Mouse (Mus musculus) forebrain, embryonic 13.5 days (tissue): ENCODE measurements around the gene Nmnat3. TPM values are rescaled to one million over a fixed set of nuclear protein-coding genes. Genes with fewer than 3 reads are reported as not detected.
A peak's percentile ranks its signal among the peaks of the same experiment; 100 is the strongest.

Experiments used
- ATAC-seq: fragments of 200-750 bp; cut with Nextera tagmentation; 2 replicates; pipeline ENCODE4 v1.8.0; 2017
- H3K27ac ChIP-seq: fragments of 300-500 bp; sonication (generic); 2 replicates; pipeline ENCODE4 v1.5.1; 2015; ENCODE audit warnings: inconsistent platforms, mild to moderate bottlenecking, moderate library complexity
- H3K27me3 ChIP-seq: fragments of 300-500 bp; sonication (generic); 2 replicates; pipeline ENCODE4 v1.6.1; 2015; ENCODE audit warnings: mild to moderate bottlenecking, inconsistent platforms
- H3K36me3 ChIP-seq: fragments of 300-500 bp; sonication (generic); 2 replicates; pipeline ENCODE4 v1.6.1; 2015; ENCODE audit warnings: mild to moderate bottlenecking, inconsistent platforms; ENCODE audit not compliant: poor library complexity, severe bottlenecking
- H3K4me1 ChIP-seq: fragments of 300-500 bp; sonication (generic); 2 replicates; pipeline ENCODE4 v1.6.1; 2015; ENCODE audit warnings: inconsistent platforms
- H3K4me2 ChIP-seq: fragments of 300-500 bp; sonication (generic); 2 replicates; pipeline ENCODE4 v1.6.1; 2015; ENCODE audit warnings: inconsistent platforms, mild to moderate bottlenecking, moderate library complexity
- H3K4me3 ChIP-seq: fragments of 300-500 bp; sonication (generic); 2 replicates; pipeline ENCODE4 v1.5.1; 2015; ENCODE audit warnings: mild to moderate bottlenecking, inconsistent platforms
- H3K9ac ChIP-seq: fragments of 300-500 bp; sonication (generic); 2 replicates; pipeline ENCODE4 v1.6.1; 2015; ENCODE audit warnings: mild to moderate bottlenecking, inconsistent platforms
- H3K9me3 ChIP-seq: fragments of 300-500 bp; sonication (generic); replicated peaks from 2 replicates; pipeline ENCODE4 v1.6.1; 2016; ENCODE audit warnings: inconsistent platforms
- WGBS: fragments of 180-500 bp; shearing (Covaris S2); methylation state at CpG from one replicate; pipeline ENCODE4 v1.1.7; 2015; 5-methylcytosine and 5-hydroxymethylcytosine counted together
- polyA plus RNA-seq: library from polyadenylated mRNA; unstranded; fragments of >200 nt; fragmentation: Nextera tagmentation; extraction: Ambion mirVana; gene quantifications from 2 replicates; pipeline ENCODE4 v1.2.1, GENCODE M21; 2015

The Nmnat3 gene
- polyA plus RNA-seq, 1 experiment from 2014 or later, result 2.3 TPM

GRCm38 (mm10) chr9:98314059-98314650, 26.9 kb downstream of the Nmnat3 start:
- Histone ChIP-seq H3K36me3 (no peaks in the 10 kb centered on the region), H3K4me2 (no peak overlapping the region), H3K4me1 (peaks cover 9% of the 10 kb centered on the region), H3K4me3 (no peak overlapping the region), H3K9me3 (no peaks in the 10 kb centered on the region), H3K27me3 (no peaks in the 10 kb centered on the region), H3K27ac (no peak overlapping the region), H3K9ac (no peak overlapping the region)
- ATAC-seq, result no peak
- 90% methylated on average over 7 of the region's 7 CpGs for WGBS

- ATAC-seq, result no peak
- no peaks in the 10 kb centered on the region for H3K36me3 ChIP-seq
- no peaks in the 10 kb centered on the region for H3K27me3 ChIP-seq
- H3K4me1 ChIP-seq, result peaks cover 10% of the 10 kb centered on the region
- no peak overlapping the region for H3K9ac ChIP-seq
- 74% methylated on average over 4 of the region's 4 CpGs for WGBS
- no peak overlapping the region for H3K4me2 ChIP-seq
- no peaks in the 10 kb centered on the region; the same call in 1 of the 2 replicates for H3K9me3 ChIP-seq
- no peak overlapping the region for H3K4me3 ChIP-seq
- no peak overlapping the region for H3K27ac ChIP-seq
Observed at GRCm38 (mm10) chr9:98317897-98318296, 30.7 kb downstream of the Nmnat3 start.

- WGBS, result 39% methylated on average over 3 of the region's 3 CpGs
- Histone ChIP-seq H3K4me2 (no peak overlapping the region), H3K27me3 (no peaks in the 10 kb centered on the region), H3K4me1 (peaks cover 10% of the 10 kb centered on the region), H3K4me3 (no peak overlapping the region), H3K9me3 (no peaks in the 10 kb centered on the region; the same call in 1 of the 2 replicates), H3K27ac (no peak overlapping the region), H3K36me3 (no peaks in the 10 kb centered on the region), H3K9ac (no peak overlapping the region)
- no peak for ATAC-seq
Observed at GRCm38 (mm10) chr9:98318875-98319274, 31.6 kb downstream of the Nmnat3 start.

GRCm38 (mm10) chr9:98320785-98321184, 33.5 kb downstream of the Nmnat3 start:
- Histone ChIP-seq H3K27ac (no peak overlapping the region), H3K4me2 (no peak overlapping the region), H3K4me3 (no peak overlapping the region), H3K9me3 (no peaks in the 10 kb centered on the region; the same call in 1 of the 2 replicates), H3K36me3 (no peaks in the 10 kb centered on the region), H3K27me3 (no peaks in the 10 kb centered on the region), H3K9ac (no peak overlapping the region), H3K4me1 (peaks cover 10% of the 10 kb centered on the region)
- WGBS, result 94% methylated on average over 3 of the region's 3 CpGs
- no peak for ATAC-seq

- Histone ChIP-seq H3K27ac (no peak overlapping the region), H3K4me3 (no peak overlapping the region), H3K4me1 (peaks cover 17% of the 10 kb centered on the region), H3K27me3 (no peaks in the 10 kb centered on the region), H3K36me3 (no peaks in the 10 kb centered on the region), H3K9ac (no peak overlapping the region), H3K9me3 (no peaks in the 10 kb centered on the region; the same call in 1 of the 2 replicates), H3K4me2 (no peak overlapping the region)
- 79% methylated on average over 1 of the region's 1 CpGs for WGBS
- no peak for ATAC-seq
Observed at GRCm38 (mm10) chr9:98326088-98326487, 38.9 kb downstream of the Nmnat3 start.

GRCm38 (mm10) chr9:98328415-98329176, 41.4 kb downstream of the Nmnat3 start:
- Histone ChIP-seq H3K4me2 (no peak overlapping the region), H3K27me3 (no peaks in the 10 kb centered on the region), H3K9me3 (no peaks in the 10 kb centered on the region), H3K36me3 (no peaks in the 10 kb centered on the region), H3K4me3 (no peak overlapping the region), H3K4me1 (peaks cover 17% of the 10 kb centered on the region), H3K27ac (peak overlapping the region; percentile 35; the same call in 1 of the 2 replicates), H3K9ac (no peak overlapping the region)
- 53% methylated on average over 10 of the region's 10 CpGs for WGBS
- ATAC-seq, result peak; percentile 50; the same call in 1 of the 2 replicates

- ATAC-seq, result peak; percentile 56
- peak overlapping the region; percentile 3; the same call in 1 of the 2 replicates for H3K4me2 ChIP-seq
- H3K9ac ChIP-seq, result no peak overlapping the region
- H3K4me3 ChIP-seq, result no peak overlapping the region
- H3K9me3 ChIP-seq, result no peaks in the 10 kb centered on the region
- 40% methylated on average over 20 of the region's 20 CpGs for WGBS
- no peaks in the 10 kb centered on the region for H3K36me3 ChIP-seq
- no peaks in the 10 kb centered on the region for H3K27me3 ChIP-seq
- peak overlapping the region; percentile 35; the same call in 1 of the 2 replicates for H3K27ac ChIP-seq
- H3K4me1 ChIP-seq, result peaks cover 17% of the 10 kb centered on the region
Observed at GRCm38 (mm10) chr9:98329274-98330105, 42.3 kb downstream of the Nmnat3 start.

GRCm38 (mm10) chr9:98333219-98333754, 46.1 kb downstream of the Nmnat3 start:
- ATAC-seq, result no peak
- H3K36me3 ChIP-seq, result no peaks in the 10 kb centered on the region
- no peak overlapping the region for H3K27ac ChIP-seq
- no peak overlapping the region for H3K9ac ChIP-seq
- H3K4me2 ChIP-seq, result no peak overlapping the region
- H3K4me1 ChIP-seq, result peaks cover 16% of the 10 kb centered on the region
- WGBS, result 94% methylated on average over 3 of the region's 3 CpGs
- H3K4me3 ChIP-seq, result no peak overlapping the region
- H3K9me3 ChIP-seq, result no peaks in the 10 kb centered on the region
- H3K27me3 ChIP-seq, result no peaks in the 10 kb centered on the region

GRCm38 (mm10) chr9:98337881-98338769, 50.9 kb downstream of the Nmnat3 start:
- no peaks in the 10 kb centered on the region for H3K27me3 ChIP-seq
- no peaks in the 10 kb centered on the region for H3K36me3 ChIP-seq
- no peak overlapping the region for H3K4me2 ChIP-seq
- H3K9ac ChIP-seq, result no peak overlapping the region
- no peak for ATAC-seq
- H3K9me3 ChIP-seq, result no peaks in the 10 kb centered on the region
- H3K4me3 ChIP-seq, result no peak overlapping the region
- 74% methylated on average over 15 of the region's 15 CpGs for WGBS
- no peak overlapping the region for H3K27ac ChIP-seq
- 0 out of 2 replicates have a peak, but pooled peaks cover 6% of the 10 kb centered on the region for H3K4me1 ChIP-seq

- 78% methylated on average over 4 of the region's 4 CpGs for WGBS
Observed at GRCm38 (mm10) chr9:98339971-98340370, 52.7 kb downstream of the Nmnat3 start.

GRCm38 (mm10) chr9:98340427-98340826, 53.2 kb downstream of the Nmnat3 start:
- H3K36me3 ChIP-seq, result no peaks in the 10 kb centered on the region
- no peak overlapping the region for H3K4me2 ChIP-seq

More at GRCm38 (mm10) chr9:98339971-98340370, 52.7 kb downstream of the Nmnat3 start:
- no peak for ATAC-seq
- Histone ChIP-seq H3K9ac (no peak overlapping the region), H3K27ac (no peak overlapping the region), H3K4me3 (no peak overlapping the region), H3K27me3 (no peaks in the 10 kb centered on the region), H3K9me3 (no peaks in the 10 kb centered on the region), H3K4me1 (0 out of 2 replicates have a peak, but pooled peaks cover 6% of the 10 kb centered on the region), H3K4me2 (no peak overlapping the region), H3K36me3 (no peaks in the 10 kb centered on the region)

More at GRCm38 (mm10) chr9:98340427-98340826, 53.2 kb downstream of the Nmnat3 start:
- Histone ChIP-seq H3K9me3 (no peaks in the 10 kb centered on the region), H3K9ac (no peak overlapping the region), H3K4me1 (0 out of 2 replicates have a peak, but pooled peaks cover 6% of the 10 kb centered on the region), H3K27ac (no peak overlapping the region), H3K27me3 (no peaks in the 10 kb centered on the region), H3K4me3 (no peak overlapping the region)
- WGBS, result 54% methylated on average over 4 of the region's 4 CpGs
- no peak for ATAC-seq
